In genomic region chr6:108185685-108186009, GRCm38 (mm10) we compare ENCODE assay signal across 8 mouse cellular contexts. TPM values are rescaled to one million over a fixed set of nuclear protein-coding genes. Genes with fewer than 3 reads are reported as not detected.
DNase-seq lines count a peak whose midpoint lies in the region; ATAC-seq and TF ChIP-seq lines count a peak whose summit lies in the region.

No protein-coding gene starts in this region.

- H3K36me3 ChIP-seq in heart, embryonic 15.5 days: no peaks in the 10 kb centered on the region
- peaks cover 0 to 9% of the 10 kb centered on the region in 2 experiments; a peak in 2 of 4 replicates for H3K36me3 ChIP-seq in MEL (ENCODE audit: control insufficient read depth in 1 of 2, insufficient read depth in 2 of 2, low read length in 2 of 2)
- H3K36me3 ChIP-seq in hindbrain, embryonic 12.5 days: no peaks in the 10 kb centered on the region
- no peaks in the 10 kb centered on the region for H3K36me3 ChIP-seq in midbrain, embryonic 10.5 days

- peaks cover 9% of the 10 kb centered on the region for H3K4me1 ChIP-seq in heart, embryonic 15.5 days (replicated peaks)
- peaks cover 1 to 3% of the 10 kb centered on the region in 2 experiments; a peak in 2 of 4 replicates for H3K4me1 ChIP-seq in MEL (ENCODE audit: control insufficient read depth in 1 of 2, insufficient read depth in 2 of 2, low read length in 2 of 2)
- peaks cover 8% of the 10 kb centered on the region for H3K4me1 ChIP-seq in hindbrain, embryonic 12.5 days
- H3K4me1 ChIP-seq in midbrain, embryonic 10.5 days: peaks cover 15% of the 10 kb centered on the region

- no peak overlapping the region for H3K27ac ChIP-seq in heart, embryonic 15.5 days
- H3K27ac ChIP-seq in MEL (ENCODE audit: control insufficient read depth, low read depth, low read length): peak overlapping the region; percentile 56
- H3K27ac ChIP-seq in hindbrain, embryonic 12.5 days: no peak overlapping the region
- peak overlapping the region; percentile 86 for H3K27ac ChIP-seq in midbrain, embryonic 10.5 days (replicated peaks)

- no peak for ATAC-seq in heart, embryonic 15.5 days (replicated peaks; ENCODE audit: insufficient number of reproducible peaks, insufficient read depth, low FRiP score, low read depth)
- no peak for ATAC-seq in hindbrain, embryonic 12.5 days (ENCODE audit: low FRiP score)
- no peak for ATAC-seq in activated CD4-positive, CD25-positive, alpha-beta regulatory T cell, adult 4 months

- WGBS in heart, embryonic 15.5 days: 17% methylated on average over 4 of the region's 4 CpGs
- 20% methylated on average over 4 of the region's 4 CpGs for WGBS in hindbrain, embryonic 12.5 days
- 22% methylated on average over 4 of the region's 4 CpGs for WGBS in midbrain, embryonic 10.5 days

- peak overlapping the region; percentile 77 for H3K4me3 ChIP-seq in heart, embryonic 15.5 days
- H3K4me3 ChIP-seq in MEL (ENCODE audit: control insufficient read depth in 1 of 2, insufficient read depth in 1 of 2, low read depth in 2 of 2, low read length in 2 of 2): peak overlapping the region; percentile 75 to 89
- H3K4me3 ChIP-seq in hindbrain, embryonic 12.5 days: peak overlapping the region; percentile 87
- peak overlapping the region; percentile 90 for H3K4me3 ChIP-seq in midbrain, embryonic 10.5 days

- H3K79me2 ChIP-seq in MEL (ENCODE audit: control insufficient read depth, insufficient read depth, low read length, poor library complexity): peaks cover 3% of the 10 kb centered on the region; the same call in 1 of the 2 replicates

- H3K4me2 ChIP-seq in heart, embryonic 15.5 days: peak overlapping the region; percentile 87
- peak overlapping the region; percentile 91 for H3K4me2 ChIP-seq in hindbrain, embryonic 12.5 days (replicated peaks)

- H3K9ac ChIP-seq in heart, embryonic 15.5 days: peak overlapping the region; percentile 65; the same call in 1 of the 2 replicates
- peak overlapping the region; percentile 85 for H3K9ac ChIP-seq in MEL (ENCODE audit: control insufficient read depth, low read depth, low read length, poor library complexity, severe bottlenecking)
- no peak overlapping the region for H3K9ac ChIP-seq in hindbrain, embryonic 12.5 days

- no peak for TF ChIP-seq CTCF in MEL (IDR thresholded peaks at IDR 0.05 in 2 of 3, conservative IDR thresholded peaks at IDR 0.05 in 1 of 3; ENCODE audit: control insufficient read depth in 1 of 3, insufficient read depth in 1 of 3, low read depth in 2 of 3, low read length in 3 of 3, poor library complexity in 1 of 3, severe bottlenecking in 1 of 3)

- TF ChIP-seq RAD21 in MEL (IDR thresholded peaks at IDR 0.05; ENCODE audit: low read depth, low read length): no peak

- H3K9me3 ChIP-seq in heart, embryonic 15.5 days (replicated peaks): no peaks in the 10 kb centered on the region
- no peaks in the 10 kb centered on the region for H3K9me3 ChIP-seq in MEL (replicated peaks; ENCODE audit: insufficient read depth, low read length)
- H3K9me3 ChIP-seq in hindbrain, embryonic 12.5 days (replicated peaks): no peaks in the 10 kb centered on the region
- H3K9me3 ChIP-seq in midbrain, embryonic 10.5 days (replicated peaks): no peaks in the 10 kb centered on the region

- TF ChIP-seq POLR2A in MEL (IDR thresholded peaks at IDR 0.05; ENCODE audit: control insufficient read depth in 1 of 2, insufficient read depth in 1 of 2, low read depth in 1 of 2, low read length in 2 of 2, poor library complexity in 1 of 2): 0 out of 4 replicates have a peak, but pooled peaks of 1 of the 2 experiments have one; percentile 19

- DNase-seq in heart, postnatal 4 days: no peak
- no peak for DNase-seq in MEL (ENCODE audit: low read depth, low spot score)
- no peak for DNase-seq in midbrain, embryonic 10.5 days (ENCODE audit: low spot score)
- DNase-seq in B cell, adult 2 months: no peak
- DNase-seq in ovary, postnatal 10 days (ENCODE audit: low spot score): no peak

- H3K27me3 ChIP-seq in heart, embryonic 15.5 days: 0 out of 2 replicates have a peak, but pooled peaks cover 2% of the 10 kb centered on the region
- peaks cover 0 to 4% of the 10 kb centered on the region in 2 experiments; a peak in 1 of 4 replicates for H3K27me3 ChIP-seq in MEL (ENCODE audit: control insufficient read depth in 1 of 2, insufficient read depth in 2 of 2, low read length in 2 of 2)
- no peaks in the 10 kb centered on the region for H3K27me3 ChIP-seq in hindbrain, embryonic 12.5 days
- H3K27me3 ChIP-seq in midbrain, embryonic 10.5 days (ENCODE audit: low read depth, poor library complexity, severe bottlenecking): no peaks in the 10 kb centered on the region; the same call in 1 of the 2 replicates

- no peak for TF ChIP-seq EP300 in MEL (IDR thresholded peaks at IDR 0.05; ENCODE audit: low read depth in 1 of 2, low read length in 2 of 2)

TF ChIP-seq in MEL, 35 proteins besides CTCF, POLR2A, EP300 and RAD21:
- peak; percentile 29; the same call in 1 of the 2 replicates for TF ChIP-seq NELFE (IDR thresholded peaks at IDR 0.05; ENCODE audit: low read depth, low read length)
- no peak for TF ChIP-seq ELF1 (IDR thresholded peaks at IDR 0.05; ENCODE audit: low read depth, low read length)
- TF ChIP-seq E2F4 (IDR thresholded peaks at IDR 0.05; ENCODE audit: borderline replicate concordance, low read depth, low read length): no peak
- 0 out of 2 replicates have a peak, but pooled peaks have one; percentile 20 for TF ChIP-seq ZNF384 (IDR thresholded peaks at IDR 0.05; ENCODE audit: low read depth, low read length)
- no peak for TF ChIP-seq TBP (IDR thresholded peaks at IDR 0.05; ENCODE audit: low read depth, low read length)
- no peak for TF ChIP-seq RCOR1 (IDR thresholded peaks at IDR 0.05; ENCODE audit: low read depth, low read length)
- TF ChIP-seq POLR2AphosphoS5 (IDR thresholded peaks at IDR 0.05; ENCODE audit: borderline replicate concordance, low read depth, low read length): no peak
- TF ChIP-seq ZMIZ1 (IDR thresholded peaks at IDR 0.05; ENCODE audit: low read depth, low read length): 0 out of 2 replicates have a peak, but pooled peaks have one; percentile 47
- TF ChIP-seq GABPA (IDR thresholded peaks at IDR 0.05; ENCODE audit: low read depth, low read length): no peak
- no peak for TF ChIP-seq ETS1 (IDR thresholded peaks at IDR 0.05; ENCODE audit: low read depth, low read length)
- no peak for TF ChIP-seq USF2 (IDR thresholded peaks at IDR 0.05; ENCODE audit: borderline replicate concordance in 1 of 2, insufficient read depth in 1 of 2, low read depth in 1 of 2, low read length in 2 of 2)
- TF ChIP-seq HCFC1 (IDR thresholded peaks at IDR 0.05; ENCODE audit: low read depth, low read length): no peak
- no peak for TF ChIP-seq MEF2A (IDR thresholded peaks at IDR 0.05; ENCODE audit: extremely low read depth, insufficient replicate concordance, low read depth, low read length, poor library complexity, severe bottlenecking)

RNA-seq across cellular contexts. Expression of gene Sumf1, which starts 0.3 kb away (rescaled TPM):
- polyA plus RNA-seq in heart, embryonic 15.5 days (2015; fragmentation: Nextera tagmentation; extraction: Ambion mirVana): 19.4 and 23.1 TPM in 2 replicates
- 10 to 100 TPM; 18.0 to 21.5 TPM for total RNA-seq in heart, postnatal 4 days (2021)
- total RNA-seq in MEL (2012; rRNA removed): 7.9 and 9.4 TPM in 2 replicates
- polyA plus RNA-seq in MEL (2012; ENCODE audit: insufficient read depth in 1 of 2, insufficient read length in 2 of 2, low read depth in 1 of 2, low replicate concordance in 2 of 2, missing spikeins in 1 of 2): 10 to 100 TPM in 1 of 2 experiments, not detected in 1; 11.2 TPM
- 16.8 and 16.9 TPM in 2 replicates for polyA plus RNA-seq in hindbrain, embryonic 12.5 days (2016; fragmentation: Nextera tagmentation; extraction: Ambion mirVana)
- polyA plus RNA-seq in midbrain, embryonic 10.5 days (2016; fragmentation: Nextera tagmentation; extraction: Ambion mirVana): 11.4 and 12.6 TPM in 2 replicates
- polyA plus RNA-seq in activated CD4-positive, CD25-positive, alpha-beta regulatory T cell, adult 4 months (2017; shearing (Covaris generic)): 1 to 10 TPM; 6.3 to 7.6 TPM

RNA-seq across cellular contexts. Expression of gene Itpr1, which starts 27.2 kb away (rescaled TPM):
- 11.4 and 12.6 TPM in 2 replicates for polyA plus RNA-seq in heart, embryonic 15.5 days (2015; fragmentation: Nextera tagmentation; extraction: Ambion mirVana)
- 10 to 100 TPM; 71.8 to 73.6 TPM for total RNA-seq in heart, postnatal 4 days (2021)
- total RNA-seq in MEL (2012; rRNA removed): 12.2 and 15.6 TPM in 2 replicates
- 10 to 100 TPM in 1 of 2 experiments, not detected in 1; 19.0 TPM for polyA plus RNA-seq in MEL (2012; ENCODE audit: insufficient read depth in 1 of 2, insufficient read length in 2 of 2, low read depth in 1 of 2, low replicate concordance in 2 of 2, missing spikeins in 1 of 2)
- polyA plus RNA-seq in hindbrain, embryonic 12.5 days (2016; fragmentation: Nextera tagmentation; extraction: Ambion mirVana): 8.2 and 10.3 TPM in 2 replicates
- 6.5 and 7.2 TPM in 2 replicates for polyA plus RNA-seq in midbrain, embryonic 10.5 days (2016; fragmentation: Nextera tagmentation; extraction: Ambion mirVana)
- 10 to 100 TPM; 15.8 to 21.2 TPM for polyA plus RNA-seq in activated CD4-positive, CD25-positive, alpha-beta regulatory T cell, adult 4 months (2017; shearing (Covaris generic))

Comparison
In these comparisons a context has a peak if more than half of its experiments do, and no peak if none do; other contexts are left out.
1. H3K27ac ChIP-seq: peak in MEL (single experiment) and midbrain, embryonic 10.5 days (single experiment); none in heart, embryonic 15.5 days (single experiment) and hindbrain, embryonic 12.5 days (single experiment).
2. Peak in every context shown above with its lines, with median percentiles within 50 percentile points of each other: H3K4me3 ChIP-seq.